Mouse (Mus musculus) splenic B cell, adult 2 months (primary cell): ENCODE results near the gene Kif16b.

ENCODE experiments used
- DNase-seq: peaks from one replicate; pipeline ENCODE4 v3.0.0-alpha.2; 2011; ENCODE audit warnings: low read depth, low spot score
- H3K27me3 ChIP-seq: 2 replicates; pipeline ENCODE4 v1.6.1; 2012; ENCODE audit warnings: mild to moderate bottlenecking, low read length, moderate library complexity, mixed read lengths; ENCODE audit not compliant: control insufficient read depth, poor library complexity, insufficient read depth, severe bottlenecking
- H3K36me3 ChIP-seq: 2 replicates; pipeline ENCODE4 v1.6.1; 2012; ENCODE audit warnings: mild to moderate bottlenecking, low read length, moderate library complexity, mixed read lengths; ENCODE audit not compliant: control insufficient read depth, poor library complexity, insufficient read depth, severe bottlenecking

The Kif16b gene

DNA sequence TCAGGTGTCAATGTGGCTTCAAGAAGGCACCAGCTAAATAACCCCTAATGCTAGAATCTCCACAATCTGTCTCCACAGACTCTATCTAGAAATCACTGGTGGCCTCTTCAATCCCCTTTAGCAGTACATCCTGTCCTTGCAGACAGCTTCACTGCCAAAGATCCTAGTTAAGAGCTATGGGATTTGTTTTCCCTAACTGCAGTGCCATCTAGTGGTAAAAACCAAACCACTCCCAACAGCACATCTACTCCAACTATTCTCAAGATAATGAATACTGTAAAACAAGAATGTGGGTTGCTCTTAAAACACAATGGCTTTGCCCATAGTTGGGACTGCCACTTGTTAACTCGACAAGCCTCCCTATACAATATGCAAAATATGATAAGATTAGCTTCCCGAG lies 88.3 kb downstream of the Kif16b start:
- H3K36me3 ChIP-seq: no peaks in the 10 kb centered on the region
- DNase-seq: peak; percentile 36
- H3K27me3 ChIP-seq: no peaks in the 10 kb centered on the region

DNA sequence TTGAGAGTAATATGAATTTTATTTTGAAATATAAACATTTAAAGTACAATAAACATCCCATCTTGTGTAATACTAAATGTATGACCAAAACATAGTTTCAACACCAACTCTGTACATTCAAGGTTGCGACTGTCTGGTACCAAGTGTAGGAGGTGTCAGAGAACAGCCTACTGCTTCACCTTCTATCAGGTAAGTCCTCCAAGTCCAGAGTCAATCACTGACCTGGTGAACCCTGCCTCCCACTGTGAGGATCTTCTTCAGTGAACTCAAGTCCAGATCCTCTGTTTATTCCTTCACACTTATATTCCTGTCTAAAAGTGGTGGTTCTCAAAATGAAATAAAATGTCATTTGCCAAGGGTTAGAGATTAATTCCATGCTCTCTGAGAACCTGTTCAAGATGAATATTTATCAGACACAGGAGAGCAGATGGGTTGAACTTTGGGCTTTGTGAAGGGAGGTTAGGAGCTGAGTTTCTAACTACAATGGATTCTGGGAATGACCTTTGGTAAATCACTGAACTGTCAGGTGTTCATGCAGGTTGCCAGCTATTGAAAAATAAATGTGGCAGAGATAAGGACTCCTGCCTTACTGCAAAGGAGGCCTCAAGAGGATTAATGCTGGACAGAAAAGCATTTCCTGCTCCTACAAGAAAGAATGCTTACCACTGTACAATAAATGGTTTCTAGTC lies 97.4 kb downstream of the Kif16b start:
- no peaks in the 10 kb centered on the region for H3K27me3 ChIP-seq
- H3K36me3 ChIP-seq: no peaks in the 10 kb centered on the region
- DNase-seq: no peak

DNA sequence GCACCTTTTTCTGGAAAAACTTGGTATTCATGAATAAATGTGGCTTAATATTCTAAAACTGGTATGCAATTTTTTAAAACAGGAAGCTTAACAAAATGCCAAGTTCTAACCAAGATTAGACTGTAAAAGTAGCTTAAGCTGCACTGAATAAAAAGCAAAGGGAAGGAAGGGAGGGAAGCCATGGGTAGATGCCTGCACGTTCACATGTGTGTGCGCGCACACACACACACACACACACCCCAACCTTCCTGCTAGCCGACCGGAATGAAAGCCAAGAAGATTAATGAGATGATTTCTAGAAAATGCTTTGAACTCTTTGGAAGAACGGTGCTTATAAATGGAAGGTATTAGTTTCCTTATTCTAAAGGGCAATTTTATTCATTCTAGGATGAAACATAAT lies 104.0 kb downstream of the Kif16b start:
- no peak for DNase-seq
- H3K27me3 ChIP-seq: no peaks in the 10 kb centered on the region
- no peaks in the 10 kb centered on the region for H3K36me3 ChIP-seq

DNA sequence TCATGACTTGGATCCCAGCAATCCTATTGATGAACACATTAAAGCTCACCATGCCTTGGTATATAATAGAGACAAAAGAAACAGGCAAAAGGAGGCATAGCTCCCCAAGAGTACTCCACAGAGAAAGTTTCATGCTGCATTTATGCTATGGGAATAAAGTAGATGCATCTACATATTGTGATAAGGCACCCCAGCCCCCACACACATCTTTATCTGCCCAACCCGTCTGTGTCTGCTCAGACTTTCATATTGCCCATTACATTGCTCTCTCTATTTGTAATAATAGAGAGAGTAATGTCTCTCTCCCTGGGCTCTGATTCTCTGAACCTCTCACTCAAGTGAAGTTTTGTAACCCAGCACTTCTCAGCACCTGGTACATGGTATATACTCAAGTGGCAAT lies 126.0 kb downstream of the Kif16b start:
- Histone ChIP-seq H3K27me3 (no peaks in the 10 kb centered on the region), H3K36me3 (no peaks in the 10 kb centered on the region)
- DNase-seq: no peak

DNA sequence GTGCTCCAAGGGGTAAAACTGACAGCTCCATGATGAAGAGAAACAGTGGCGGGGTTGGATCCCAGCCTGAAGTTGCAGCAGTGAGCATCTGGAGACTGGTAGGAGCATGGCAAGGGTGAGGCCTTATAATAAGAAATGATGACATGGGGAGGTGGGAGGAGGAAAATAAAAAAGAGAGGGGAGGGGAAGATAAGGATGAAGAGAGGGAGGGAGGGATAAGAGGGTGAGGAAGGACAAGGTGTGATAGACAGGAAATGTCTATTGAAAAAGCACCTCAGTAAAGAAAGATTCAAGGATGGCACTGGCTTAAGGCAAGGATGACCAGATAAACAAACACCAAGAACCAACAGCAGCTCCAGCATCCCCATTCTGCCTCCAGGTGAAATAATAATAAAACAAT lies 126.6 kb downstream of the Kif16b start:
- Histone ChIP-seq H3K27me3 (no peaks in the 10 kb centered on the region), H3K36me3 (no peaks in the 10 kb centered on the region)
- DNase-seq: no peak

DNA sequence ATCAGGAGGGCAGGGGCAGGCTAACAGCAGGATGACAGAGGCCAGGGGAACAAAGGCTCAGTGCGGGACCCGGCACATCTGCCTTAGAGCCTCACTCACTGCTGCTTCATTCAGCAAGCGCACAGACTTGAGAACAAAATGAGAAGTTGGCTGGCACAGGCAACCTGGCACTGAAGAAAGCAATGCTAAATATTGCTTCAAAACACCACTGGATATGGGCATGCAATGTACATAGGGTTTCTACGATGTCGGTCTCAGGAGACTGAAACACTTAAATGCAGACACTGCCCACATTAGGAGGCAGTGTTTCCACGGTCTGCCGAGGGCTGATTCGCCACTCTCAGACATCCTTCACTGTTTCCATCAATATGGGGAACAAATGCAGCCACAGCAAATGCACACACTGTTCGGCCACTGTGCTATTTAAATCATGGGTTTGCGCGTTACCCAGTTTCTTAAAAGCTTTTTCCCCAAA lies 131.6 kb downstream of the Kif16b start:
- no peak for DNase-seq
- Histone ChIP-seq H3K27me3 (no peaks in the 10 kb centered on the region), H3K36me3 (no peaks in the 10 kb centered on the region)

DNA sequence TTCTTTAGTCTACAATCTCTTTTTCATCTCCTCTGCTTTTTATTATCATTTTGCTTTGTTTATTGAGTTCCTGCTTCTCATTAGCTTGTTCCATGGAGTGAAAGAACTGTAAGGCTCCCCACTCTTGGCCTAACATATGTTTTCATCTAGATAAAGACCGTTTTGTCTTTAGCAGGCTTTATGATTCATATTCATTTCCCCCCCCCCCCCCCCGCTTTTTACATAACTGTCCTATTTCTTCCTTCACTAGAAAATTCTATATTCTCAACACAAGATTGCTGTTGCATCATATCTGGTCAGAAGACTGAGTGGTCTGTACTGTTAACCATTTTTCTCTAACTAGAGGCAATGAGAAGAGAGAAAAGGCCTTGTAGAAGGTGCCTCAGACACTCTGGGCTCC lies 137.1 kb downstream of the Kif16b start:
- no peak for DNase-seq
- H3K36me3 ChIP-seq: no peaks in the 10 kb centered on the region
- H3K27me3 ChIP-seq: no peaks in the 10 kb centered on the region

DNA sequence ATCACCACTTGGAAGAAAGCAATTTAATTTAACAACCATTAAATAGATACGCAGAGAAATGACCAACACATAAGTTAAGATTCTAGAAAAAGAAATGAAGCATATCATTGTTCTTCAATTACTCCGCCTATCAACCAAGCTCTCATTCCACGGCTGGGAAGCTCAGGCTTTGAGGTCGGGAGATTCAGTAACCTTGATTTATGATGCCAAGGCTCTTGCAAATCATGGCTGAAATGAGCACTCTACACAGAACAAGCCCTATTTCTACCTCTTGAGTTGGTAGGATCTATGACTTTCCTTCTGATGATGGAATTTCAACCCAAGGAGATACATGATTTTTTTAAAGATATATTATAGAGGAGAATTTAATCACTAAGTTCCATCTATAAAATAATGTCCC lies 140.5 kb downstream of the Kif16b start:
- DNase-seq: no peak
- no peaks in the 10 kb centered on the region for H3K27me3 ChIP-seq
- H3K36me3 ChIP-seq: no peaks in the 10 kb centered on the region

DNA sequence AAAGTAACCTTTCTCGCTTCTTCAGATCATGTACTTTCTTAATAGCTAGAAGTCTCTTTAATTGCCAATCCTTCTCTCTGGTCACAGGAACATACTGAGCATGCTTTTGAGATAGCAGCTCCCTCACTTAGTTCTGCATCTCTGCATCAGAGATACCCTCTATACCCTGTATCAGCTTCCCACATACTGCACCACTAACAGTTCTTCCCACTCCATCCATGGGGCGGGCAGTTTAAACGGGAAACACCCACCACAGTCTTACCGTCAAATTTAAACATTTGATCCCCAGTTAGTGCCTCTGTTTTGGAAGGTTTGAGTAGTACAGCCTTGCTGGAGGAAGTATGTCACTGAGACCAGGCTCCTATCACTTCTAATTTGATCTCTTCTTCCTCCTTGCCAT lies 142.1 kb downstream of the Kif16b start:
- Histone ChIP-seq H3K27me3 (no peaks in the 10 kb centered on the region), H3K36me3 (no peaks in the 10 kb centered on the region)
- no peak for DNase-seq

DNA sequence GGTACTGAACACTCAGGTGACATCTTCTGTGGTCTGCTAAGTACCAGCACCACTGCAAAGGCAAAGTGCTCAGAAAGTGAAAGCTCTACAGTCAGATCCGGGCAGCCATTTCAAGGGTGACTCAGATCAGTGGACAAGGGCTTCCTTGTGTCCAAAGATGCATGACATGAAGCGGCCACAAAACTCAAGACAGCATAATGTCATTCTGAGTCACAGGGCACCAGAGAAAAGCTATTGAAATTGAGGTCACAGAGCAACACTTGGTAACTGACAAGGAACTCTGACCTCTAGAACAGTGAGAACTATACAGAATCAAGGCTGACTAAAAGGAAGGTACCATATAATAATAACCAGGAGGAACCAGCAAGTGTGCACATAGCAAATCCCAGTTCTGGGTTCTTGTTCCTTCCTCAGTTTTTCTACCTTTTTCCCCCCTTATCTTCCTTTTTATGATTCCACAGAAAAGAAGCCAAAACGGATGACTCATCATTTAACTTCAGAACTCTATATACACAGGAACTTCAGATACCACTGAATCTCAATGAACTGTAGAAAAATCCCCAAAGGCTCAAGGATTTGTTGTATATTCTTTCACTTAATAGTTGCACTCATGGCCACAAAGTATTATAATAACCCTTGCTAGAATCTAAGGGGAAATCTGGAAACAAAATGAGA lies 143.1 kb downstream of the Kif16b start:
- DNase-seq: no peak

DNA sequence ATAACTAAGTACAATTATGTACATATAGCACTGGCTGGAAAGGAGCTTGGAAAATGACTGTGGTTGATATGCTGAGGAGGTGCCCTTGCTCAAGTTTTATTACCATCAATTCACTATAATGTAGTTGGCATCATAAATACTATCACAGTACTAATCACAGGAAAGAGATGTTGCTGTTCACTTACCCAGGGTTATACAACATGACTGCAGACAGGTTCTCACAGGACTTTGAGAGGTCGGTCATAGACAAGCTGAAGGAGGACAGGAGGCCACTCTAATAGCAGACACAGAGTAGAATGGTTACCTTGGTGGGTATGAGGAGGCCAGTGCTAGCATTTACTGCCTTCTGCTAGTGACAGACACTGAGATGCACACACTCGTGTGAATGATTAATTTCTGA lies 162.0 kb downstream of the Kif16b start:
- no peak for DNase-seq
- Histone ChIP-seq H3K36me3 (no peaks in the 10 kb centered on the region), H3K27me3 (no peaks in the 10 kb centered on the region)

More for the DNA sequence above, 143.1 kb downstream of the Kif16b start:
- no peaks in the 10 kb centered on the region for H3K36me3 ChIP-seq
- no peaks in the 10 kb centered on the region for H3K27me3 ChIP-seq

DNA sequence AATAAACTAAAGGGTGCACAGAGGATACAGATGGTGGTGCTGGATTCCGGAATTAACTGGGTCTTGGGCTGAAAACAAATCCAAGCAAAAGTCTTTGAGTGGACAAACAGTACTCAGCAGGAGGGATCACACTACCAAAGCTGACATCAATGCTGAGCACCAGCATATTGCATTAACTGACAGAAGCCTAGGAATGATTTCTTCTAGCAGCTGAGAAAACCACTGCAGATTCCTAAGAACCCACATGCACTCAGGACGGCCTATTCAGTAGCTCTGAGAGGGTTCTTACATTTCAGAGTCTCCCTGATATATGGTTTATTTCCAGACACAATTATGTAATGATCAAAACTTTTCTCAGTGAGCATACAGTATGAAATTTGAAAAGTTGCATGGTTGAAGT lies 162.8 kb downstream of the Kif16b start:
- DNase-seq: no peak

DNA sequence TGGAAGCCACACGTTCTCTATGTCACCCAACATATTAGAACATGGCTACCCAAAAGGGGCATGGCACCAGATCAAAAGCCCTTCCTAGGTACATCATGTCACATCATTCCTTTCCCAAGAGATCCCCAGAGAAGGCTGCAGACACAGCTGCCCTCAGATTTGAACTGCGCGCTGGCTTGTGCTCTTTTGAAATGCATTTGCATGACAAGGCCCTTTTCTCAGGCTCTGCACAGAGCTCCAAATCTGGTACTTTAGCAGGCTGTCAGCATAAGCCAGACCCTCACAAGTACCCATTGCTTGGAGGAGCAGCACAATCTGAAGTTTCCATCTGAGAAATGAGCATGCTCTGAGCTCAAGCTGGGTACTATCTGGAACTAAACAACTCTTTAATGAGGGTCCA lies 165.6 kb downstream of the Kif16b start:
- DNase-seq: no peak
- no peaks in the 10 kb centered on the region for H3K27me3 ChIP-seq

More for the DNA sequence above, 162.8 kb downstream of the Kif16b start:
- H3K36me3 ChIP-seq: no peaks in the 10 kb centered on the region
- H3K27me3 ChIP-seq: no peaks in the 10 kb centered on the region

DNA sequence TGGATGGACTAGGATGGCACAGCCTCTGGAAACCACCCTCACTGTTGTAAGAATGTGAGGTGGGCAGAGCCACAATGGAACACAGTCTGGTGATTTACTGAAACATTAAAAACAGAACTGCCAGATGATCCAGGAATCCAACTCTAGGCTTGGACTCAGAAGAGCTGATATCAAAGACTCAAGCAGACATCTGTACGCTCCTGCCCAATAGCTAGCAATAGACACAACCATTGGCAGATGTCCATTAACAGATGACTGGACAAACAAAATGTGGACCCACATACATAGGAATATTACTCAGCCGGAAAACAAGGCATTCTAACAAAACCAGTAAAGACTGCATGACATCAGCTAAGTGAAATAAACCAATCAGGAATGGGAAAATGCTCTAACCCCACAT lies 167.3 kb downstream of the Kif16b start:
- no peak for DNase-seq
- Histone ChIP-seq H3K36me3 (no peaks in the 10 kb centered on the region), H3K27me3 (no peaks in the 10 kb centered on the region)

More for the DNA sequence above, 165.6 kb downstream of the Kif16b start:
- no peaks in the 10 kb centered on the region for H3K36me3 ChIP-seq

DNA sequence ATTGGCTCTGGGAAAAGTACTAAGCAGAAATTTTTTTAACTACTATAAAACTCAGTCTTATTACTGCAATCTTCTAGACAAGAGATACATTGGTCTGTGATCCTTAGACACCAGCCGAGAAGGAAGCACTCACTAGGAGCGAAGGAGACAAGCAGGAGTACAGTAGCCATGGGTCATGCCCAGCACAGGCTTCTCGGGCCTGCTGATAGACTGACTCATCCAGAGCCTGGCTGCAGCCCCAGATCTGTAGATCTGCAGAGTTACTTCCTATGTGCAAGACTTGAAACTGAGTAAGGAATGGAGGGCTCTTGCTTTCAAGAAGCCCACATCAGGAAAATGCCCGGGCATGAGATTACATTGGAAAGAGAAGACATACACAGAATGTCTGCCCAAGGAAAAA lies 169.0 kb downstream of the Kif16b start:
- Histone ChIP-seq H3K27me3 (no peaks in the 10 kb centered on the region), H3K36me3 (no peaks in the 10 kb centered on the region)
- DNase-seq: no peak

DNA sequence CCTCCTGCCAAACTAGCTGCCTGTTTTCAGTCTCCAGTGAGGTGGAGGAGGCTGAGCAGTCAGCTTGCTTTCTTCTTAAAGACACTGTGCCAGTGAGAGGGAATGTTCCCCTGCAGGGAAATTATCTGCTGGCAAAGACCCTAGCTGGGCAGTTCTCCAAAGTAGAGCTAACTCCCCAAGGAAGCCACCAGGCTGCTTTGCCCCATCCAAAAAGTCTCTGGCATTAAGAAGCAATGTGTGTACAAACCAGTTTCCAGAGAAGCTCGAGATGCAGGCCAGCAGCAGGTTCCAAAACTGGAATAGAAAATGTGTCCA lies 169.6 kb downstream of the Kif16b start:
- no peaks in the 10 kb centered on the region for H3K27me3 ChIP-seq
- DNase-seq: no peak

More for the DNA sequence above, 169.6 kb downstream of the Kif16b start:
- H3K36me3 ChIP-seq: no peaks in the 10 kb centered on the region
